Mouse (Mus musculus) CH12F3 (cell line): Measurements from ENCODE around the gene Jmjd1c.
"Not testable (repeated sequence)": the region's sequence is repeated elsewhere in the genome, so short reads cannot be mapped to it uniquely, and the experiment has no call there.

Experiments used
- in situ Hi-C: fragments of 300-500 bp; cut with MboI; formaldehyde crosslinking; loops from 2 replicates; pipeline ENCODE4 v1.14.3; 2020; ENCODE audit warnings: low sequenced_read_pairs

Gene Jmjd1c

DNA sequence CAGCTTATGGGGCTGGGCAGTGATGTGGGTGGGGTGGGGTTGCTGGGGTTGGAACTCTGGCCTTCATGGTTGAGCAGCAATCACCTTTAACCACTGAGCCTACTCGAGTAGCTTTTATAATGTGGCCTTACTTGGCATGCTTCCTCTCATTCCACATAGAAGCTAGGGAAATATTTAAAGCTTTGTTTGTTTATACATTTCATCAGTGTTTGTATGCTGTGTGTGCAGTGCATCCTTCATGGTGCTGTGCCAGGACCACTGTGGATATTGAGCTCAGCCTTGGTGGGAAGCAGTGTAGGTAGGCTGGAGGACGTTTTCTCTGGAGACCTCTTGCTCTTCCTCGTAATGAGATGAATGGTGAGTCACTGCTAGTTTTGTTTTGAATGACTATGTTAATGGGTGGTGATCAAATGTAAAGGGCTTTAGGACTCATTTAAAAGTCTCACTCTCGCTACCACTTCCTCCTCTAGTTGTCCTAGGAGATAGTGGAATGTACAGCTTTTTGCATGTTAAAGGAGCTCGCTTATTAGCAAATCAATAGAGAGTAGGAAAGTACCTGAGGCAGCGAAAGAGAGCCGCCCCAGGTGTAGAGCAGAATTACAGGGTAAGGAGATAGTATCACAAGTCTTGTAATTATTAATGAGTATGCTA is 4.2 kb downstream of the Jmjd1c start:
- in situ Hi-C loops: no loop called here

DNA sequence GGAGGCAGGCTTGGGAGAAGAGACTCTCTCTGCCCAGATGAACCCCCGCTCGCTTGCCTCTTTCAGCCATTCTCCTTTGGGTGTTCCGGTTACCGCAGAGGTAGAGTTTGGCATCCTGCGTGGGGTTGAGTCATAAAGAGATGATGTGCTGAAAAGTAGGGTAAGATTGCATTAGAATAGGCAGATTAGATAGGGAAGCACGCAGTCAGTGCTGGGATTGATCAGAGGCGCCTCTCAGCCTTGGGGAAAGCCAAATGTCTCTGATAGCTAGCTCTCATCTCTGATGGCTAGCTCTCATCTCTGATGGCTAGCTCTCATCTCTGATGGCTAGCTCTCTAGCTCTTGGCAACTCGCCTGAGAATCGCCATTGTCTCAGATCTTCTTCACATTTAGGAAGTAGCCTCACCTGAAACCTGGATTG is 4.9 kb downstream of the Jmjd1c start:
- in situ Hi-C loops: no loop called here

DNA sequence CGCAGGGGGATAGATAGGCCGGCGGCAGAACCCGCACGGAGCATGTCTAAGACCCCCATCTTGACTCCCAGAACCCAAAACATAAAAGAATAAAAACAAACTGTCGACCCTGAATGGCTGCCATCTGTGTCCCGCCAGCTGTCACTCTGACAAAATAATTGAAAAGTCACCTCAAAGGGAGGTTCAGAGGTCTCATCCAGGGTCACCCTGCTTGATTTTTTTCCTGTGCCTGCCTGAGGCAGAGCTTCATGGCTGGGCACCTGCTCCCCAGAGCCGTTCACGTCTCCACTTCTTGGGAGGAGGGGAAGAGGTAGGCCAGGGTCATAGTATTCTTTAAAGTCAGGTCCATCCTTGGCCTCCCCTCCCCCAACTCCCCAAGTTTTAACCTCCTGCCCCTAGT is 8.6 kb downstream of the Jmjd1c start:
- in situ Hi-C loops: no loop called here

DNA sequence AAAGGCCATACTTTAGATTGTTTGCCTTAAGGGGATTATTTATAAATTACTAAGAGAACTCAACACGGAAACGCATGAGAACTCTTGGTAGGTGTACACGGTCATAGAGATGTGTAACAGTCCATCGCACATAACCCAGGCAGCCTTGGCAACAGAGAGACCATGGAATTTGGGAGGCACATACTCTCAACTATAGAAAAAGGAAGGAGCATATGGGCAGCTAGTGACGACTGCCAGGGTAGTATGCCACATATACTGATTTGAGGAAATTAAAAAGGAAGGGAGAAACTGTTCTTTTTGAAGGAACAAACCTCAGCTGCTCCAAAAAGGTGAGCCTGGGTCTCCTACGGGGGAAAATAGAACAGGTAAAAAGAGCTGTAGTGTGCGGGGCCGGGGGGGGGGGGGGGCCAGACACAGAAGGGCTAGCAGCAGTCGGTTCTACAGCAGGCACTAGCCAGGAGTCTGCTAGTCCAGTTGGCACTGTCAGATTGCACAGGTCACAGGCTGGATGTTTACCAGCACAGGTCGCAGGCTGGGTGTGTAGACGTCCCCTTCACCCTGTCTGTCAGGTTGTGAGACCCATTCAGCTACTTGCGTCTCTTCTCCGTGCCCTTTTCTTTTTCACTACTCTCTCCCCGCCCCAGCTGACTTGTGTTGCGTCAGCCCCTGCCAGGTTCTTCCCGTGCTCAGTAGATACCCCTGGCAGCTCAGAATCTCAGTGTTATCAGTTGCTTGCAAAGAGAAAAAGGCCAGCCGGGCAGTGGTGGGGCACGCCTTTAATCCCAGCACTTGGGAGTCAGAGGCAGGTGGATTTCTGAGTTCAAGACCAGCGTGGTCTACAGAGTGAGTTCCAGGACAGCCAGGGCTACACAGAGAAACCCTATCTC is 9.6 kb downstream of the Jmjd1c start:
- in situ Hi-C loops: no loop called here

DNA sequence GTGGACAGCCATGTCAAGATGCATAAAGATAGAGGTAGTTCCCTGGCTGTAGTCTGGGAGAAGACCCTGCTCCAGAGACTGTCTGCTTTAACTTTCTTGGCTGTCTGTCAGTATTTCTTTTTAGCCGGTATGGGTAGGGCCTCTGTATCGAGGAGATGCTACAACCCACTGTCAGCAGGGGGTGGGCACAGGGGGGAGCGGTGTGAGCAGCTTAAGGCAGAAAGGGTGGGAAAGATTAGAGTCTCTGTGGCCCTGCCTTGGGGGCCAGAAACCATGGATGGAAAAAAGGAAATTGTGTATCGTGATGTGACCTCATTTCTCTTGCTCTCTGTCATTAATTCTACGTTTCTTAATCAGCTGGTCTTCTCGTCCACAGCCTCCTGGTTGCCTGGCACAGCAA is 10.5 kb downstream of the Jmjd1c start:
- in situ Hi-C loops: no loop called here

DNA sequence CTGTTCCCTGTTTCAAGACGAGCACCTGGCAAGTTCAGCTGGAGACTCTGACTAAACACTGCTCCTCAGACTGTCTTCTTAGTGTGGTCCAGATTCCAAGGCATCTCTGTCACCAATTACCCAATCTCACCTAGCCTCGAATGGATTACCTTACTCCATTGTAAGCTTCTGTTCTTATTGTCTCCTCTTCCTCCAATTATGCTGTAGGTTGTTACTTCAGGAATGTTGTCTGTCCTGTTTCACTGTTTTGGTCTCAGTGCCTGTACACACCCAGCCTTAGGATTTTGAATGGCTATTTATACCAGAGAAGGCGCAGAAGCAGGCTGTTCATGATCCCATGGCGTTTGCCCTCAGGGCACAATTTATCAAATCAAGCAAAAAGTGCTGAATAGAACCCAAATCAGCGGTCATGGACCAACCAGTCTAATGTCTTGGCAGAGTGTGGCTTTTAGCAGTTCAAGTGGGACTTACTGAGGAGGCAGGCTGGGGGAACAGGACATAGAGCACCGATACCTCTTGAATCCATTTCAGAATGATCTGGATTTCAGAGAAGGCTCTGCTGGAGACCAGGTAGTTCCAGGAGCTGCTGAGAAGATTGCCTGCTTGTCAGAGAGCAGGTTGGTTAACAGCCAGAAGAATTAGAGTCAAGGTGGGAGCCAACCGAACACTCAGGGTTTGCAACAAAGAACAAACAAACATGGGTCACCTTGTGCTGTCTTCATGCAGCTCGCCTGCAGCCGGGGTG is 11.3 kb downstream of the Jmjd1c start:
- in situ Hi-C loops: no loop called here

DNA sequence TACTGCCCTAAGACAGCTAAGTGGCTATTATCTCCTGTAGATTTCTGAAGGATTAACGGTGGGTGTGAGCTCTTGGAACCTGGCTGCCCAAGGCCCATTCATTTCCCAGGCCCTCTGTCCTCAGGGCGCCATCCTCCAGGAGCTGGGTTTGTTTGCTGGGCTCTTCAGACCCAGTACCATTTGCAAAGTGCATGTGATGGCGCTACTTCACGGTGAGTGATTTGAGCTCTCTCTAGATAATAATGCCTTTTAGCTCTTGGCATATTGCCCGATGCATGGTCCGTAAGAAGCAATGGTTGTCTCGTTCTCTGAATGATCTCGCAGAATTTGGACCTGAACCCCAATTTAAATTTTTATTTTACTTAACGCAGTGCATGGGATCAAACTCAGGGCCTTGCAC is 12.2 kb downstream of the Jmjd1c start:
- in situ Hi-C loops: no loop called here

DNA sequence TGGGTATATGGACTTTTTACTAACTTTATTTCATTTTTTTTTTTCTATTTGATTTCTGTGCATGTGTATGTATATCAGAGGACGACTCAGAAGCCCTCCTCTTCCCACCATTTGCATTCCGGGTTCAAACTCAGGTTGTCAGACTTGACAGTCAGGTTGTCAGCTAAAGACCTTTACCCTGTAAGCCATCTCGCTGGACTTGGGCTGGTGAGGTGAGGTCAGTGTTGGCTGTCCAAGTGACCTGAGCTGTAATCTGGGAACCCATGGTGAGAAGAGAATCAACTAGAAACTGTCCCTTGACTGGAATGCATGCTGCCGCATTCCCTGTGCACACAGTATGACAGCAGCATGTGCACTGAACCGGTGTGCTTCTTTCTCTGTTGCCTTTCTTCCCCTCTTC is 13.7 kb downstream of the Jmjd1c start:
- in situ Hi-C loops: no loop called here

DNA sequence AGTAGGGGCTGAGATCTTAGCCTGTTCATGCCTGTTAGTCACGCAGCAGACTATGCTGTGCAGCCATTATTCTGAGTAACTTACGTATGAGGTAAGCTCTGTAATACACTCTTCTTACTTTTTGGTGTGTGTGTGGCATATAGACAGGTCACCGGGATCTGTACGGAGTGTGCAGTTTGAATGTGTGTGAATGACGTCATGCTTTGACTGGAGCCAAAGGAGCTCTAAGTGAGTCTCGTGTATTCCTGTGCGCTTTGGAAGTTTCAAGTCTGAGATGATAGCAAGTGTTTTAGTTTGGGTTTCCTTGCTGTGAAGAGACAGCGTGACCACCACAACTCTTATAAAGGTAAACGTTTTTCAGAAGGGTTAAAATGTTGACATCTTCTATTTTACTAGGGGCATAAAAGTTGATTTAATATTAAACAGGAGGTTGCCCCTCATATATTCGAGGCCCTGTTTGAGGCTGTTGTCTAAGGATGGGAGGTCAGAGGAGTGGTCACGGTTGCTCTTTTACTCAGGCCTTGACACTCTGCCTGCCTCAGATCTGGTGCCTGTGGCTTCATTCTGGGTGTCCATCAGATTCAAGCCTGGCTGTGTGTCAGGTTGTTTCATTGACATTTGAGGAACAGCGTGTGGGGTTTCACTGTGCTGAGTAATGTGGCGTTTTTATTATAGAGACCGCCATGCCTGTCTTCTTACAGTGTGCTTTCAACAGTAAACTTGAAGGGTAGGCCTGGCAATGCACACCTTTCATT is 15.3 kb downstream of the Jmjd1c start:
- in situ Hi-C loops: no loop called here

DNA sequence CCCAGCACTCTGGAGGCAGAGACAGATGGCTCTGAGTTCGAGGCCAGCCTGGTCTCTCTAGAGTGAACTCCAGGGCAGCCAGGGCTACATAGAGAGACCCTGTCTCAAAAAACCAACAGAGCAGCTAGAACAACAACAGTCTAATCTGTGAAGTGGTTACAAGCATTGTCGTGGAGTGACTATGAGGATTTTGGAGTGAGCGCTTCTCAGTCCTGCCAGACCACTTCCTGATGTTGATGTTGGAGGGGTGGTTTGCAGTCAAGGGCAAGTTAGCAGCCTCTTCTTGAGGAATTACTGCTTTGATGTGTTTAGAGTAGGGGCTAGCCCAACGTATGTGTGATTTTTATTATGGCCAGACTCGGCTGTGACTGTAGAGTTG is 15.9 kb downstream of the Jmjd1c start:
- in situ Hi-C loops: no loop called here

DNA sequence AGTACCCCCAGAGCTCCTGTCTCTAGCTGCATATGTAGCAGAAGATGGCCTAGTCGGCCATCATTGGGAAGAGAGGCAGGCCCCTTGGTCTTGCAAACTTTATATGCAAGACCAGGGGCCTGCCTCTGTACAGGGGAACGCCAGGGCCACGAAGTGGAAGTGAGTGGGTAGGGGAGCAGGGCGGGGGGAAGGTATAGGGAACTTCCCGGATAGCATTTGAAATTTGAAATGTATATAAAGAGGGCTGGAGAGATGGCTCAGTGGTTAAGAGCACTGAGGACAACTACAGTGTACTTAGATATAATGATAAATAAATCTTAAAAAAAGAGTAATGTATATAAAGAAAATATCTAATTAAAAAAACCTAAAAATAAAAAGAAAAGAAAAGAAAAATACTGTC is 17.0 kb downstream of the Jmjd1c start:
- in situ Hi-C loops: not testable (repeated sequence)

DNA sequence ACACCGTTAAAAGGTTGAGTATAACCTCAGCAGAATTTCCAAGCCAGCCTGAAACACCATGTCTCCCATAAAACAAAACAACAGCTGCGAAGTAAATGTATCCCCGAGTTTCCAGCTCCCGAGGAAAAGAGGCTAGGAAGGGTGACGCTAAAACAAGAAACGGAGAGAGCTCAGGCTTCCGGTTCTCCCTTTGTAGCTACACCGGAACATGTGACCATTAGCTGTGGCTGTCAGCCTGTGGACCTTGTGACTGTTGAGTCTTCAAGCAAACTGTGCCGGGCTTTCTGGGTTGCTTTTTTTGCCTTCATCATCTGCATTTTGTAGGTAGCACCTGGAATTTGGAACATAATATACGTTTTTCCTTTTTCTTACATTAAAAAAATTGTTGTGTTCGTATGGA is 17.9 kb downstream of the Jmjd1c start:
- in situ Hi-C loops: no loop called here

DNA sequence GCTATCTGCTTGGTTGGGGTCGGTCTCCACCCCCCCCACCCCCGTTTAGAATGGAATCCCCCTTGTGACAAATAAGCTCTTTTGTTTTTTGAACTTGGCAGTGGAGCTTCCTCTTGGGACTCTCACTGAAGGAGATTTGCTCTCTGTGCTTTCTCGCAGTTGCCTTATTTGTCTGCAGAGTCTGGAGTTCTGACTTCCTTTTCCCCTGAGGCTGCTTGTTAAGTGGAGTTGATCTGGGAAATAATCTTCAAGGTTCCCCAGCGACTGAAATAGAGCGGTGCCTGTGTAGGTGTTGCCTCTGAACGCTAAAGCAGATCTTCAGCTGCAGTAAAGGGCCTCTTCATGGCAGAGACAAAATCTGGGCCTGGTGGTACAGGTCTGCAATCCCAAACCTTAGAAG is 19.2 kb downstream of the Jmjd1c start:
- in situ Hi-C loops: no loop called here

DNA sequence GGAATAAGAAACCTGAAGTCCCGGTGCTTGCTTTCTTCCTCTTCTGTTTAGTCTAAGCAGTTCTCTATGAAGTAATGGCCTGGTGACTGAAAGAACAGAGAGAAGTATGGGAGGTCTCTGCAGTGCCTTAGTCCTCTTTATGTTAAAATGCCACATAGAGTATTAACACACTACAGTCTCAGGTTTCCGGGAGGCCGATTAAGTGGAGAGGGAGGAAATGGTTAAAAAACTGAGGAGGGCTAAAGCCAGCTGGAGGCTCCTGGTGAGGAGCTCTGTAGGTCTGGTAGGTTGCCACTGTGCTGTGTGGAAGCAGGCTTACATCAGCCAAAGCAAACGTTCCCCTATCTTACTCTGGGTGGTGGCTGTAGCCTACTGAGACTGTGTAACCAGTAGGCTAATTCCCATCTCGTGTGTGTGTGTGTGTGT is 19.8 kb downstream of the Jmjd1c start:
- in situ Hi-C loops: no loop called here

DNA sequence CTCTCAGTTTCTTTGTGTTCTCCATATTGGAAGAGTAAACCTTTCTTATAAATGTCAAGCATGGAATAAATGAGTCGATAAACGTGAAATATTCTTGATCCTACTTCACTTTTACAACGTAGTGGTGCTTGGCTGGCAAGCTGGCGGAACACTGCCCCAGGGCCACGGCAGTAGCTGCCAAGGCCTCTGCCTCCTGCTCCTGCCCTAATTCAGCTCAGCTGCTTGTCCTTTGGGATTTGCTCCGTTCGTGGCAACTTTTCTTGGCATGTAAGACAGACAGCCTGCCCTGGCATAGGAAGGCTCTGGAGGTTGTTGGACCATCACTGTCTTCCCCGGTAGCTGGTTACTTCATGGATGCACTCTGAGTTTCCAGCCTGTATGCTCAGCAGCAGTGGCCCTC is 20.3 kb downstream of the Jmjd1c start:
- in situ Hi-C loops: no loop called here

DNA sequence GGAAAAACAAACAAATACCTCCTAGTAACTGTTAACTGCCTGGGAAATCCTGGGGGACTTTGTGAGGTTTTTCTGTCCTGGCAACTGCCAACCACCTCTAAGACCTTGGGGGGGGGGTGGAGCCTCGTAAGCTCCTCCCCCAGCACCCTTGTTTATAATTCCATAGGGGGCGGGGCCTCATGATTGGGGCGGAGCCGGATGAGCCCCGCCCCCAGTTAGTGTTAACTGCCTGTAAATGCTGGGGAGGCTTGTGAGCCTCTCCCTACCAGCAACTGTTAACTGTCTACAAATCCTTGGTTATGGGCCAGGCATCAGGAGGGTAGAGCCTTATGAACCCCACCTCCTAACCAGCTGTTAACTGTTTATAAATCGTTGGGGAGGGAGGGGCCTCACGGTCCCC is 23.4 kb downstream of the Jmjd1c start:
- in situ Hi-C loops: no loop called here

DNA sequence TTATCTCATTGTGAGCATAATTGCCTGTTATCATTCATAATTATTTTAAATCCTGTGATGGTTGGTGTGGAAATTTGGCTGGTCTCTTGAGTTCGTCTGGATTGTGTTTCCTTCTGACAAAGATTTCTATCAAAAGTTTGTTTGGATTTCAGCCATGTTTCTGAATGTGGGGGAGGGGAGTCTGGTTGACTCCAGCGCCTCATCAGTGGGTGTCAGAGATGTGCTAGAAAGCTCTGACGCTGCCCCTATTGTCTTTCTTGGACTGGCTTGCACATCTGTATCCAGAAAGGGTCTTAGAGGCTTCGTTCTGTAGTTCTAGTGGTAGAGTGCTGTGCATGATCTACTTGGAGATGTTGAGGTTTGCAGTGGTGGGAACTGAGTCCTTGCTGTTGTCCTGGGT is 24.3 kb downstream of the Jmjd1c start:
- in situ Hi-C loops: no loop called here

DNA sequence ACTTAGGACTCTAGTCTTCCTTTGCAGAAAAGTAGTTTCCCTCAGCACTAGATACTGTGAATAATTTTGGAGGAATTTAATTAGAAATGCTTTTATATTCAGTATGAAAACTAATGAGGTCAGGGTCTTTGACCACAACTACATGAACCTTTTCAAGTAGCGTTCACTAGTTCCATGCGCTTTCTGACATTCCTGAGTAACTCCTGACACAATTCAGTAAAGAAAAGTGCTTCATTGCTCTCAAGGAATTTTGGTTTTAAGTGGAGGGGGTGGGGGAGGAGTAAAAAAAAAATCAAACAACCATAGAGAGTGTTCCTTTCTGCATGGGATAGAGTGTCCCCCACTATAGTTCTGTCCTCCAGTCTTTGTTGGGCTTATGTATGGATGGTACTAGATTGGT is 24.7 kb downstream of the Jmjd1c start:
- in situ Hi-C loops: no loop called here

DNA sequence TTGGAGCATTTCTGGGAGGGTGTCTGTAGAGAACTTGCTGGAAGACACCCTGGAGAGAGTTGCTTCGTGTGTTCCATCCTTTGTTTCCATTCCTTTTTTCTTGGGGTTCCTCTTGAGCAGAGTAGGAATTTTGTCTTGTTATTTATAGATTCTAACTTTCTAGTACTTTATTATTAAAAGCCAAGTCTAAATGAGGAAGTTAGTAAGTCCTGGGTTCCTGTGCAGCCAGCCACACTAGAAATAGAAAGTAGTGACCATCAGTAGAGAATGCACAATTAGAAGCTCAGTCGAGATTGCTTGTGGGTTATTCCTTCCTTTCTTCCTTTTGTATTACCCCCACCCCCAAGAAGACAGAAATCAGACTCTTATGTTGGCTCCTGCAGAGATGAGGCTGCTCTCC is 27.8 kb downstream of the Jmjd1c start:
- in situ Hi-C loops: no loop called here

DNA sequence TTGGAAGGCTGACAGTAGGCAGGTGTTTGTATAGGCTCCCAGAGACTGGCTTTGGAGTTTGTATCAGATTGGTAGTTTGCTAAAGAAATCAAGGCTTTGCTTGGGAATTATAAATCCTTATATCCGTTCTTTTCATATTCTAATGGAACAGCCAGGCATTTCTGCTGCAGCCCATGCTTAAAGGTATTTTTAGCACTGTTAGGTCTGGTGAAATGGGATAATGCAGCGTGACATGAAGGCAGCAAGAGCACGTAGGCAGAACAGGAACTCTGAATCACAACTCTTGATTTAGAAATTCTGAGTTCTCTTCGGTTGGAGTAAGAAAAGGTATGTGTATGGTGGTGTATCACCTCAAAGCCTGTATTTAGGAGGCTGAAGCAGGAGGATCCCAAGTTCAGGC is 28.2 kb downstream of the Jmjd1c start:
- in situ Hi-C loops: no loop called here
